Mouse (Mus musculus) gastrocnemius, adult 2 months (tissue): ENCODE measurements around the gene Snf8. TPM values are rescaled to one million over a fixed set of nuclear protein-coding genes. Genes with fewer than 3 reads are reported as not detected.

Experiments used
- DNase-seq: peaks from one replicate; pipeline ENCODE4 v3.0.0; 2022
- H3K27ac ChIP-seq: fragments of 200-600 bp; 2 replicates; pipeline ENCODE4 v1.8.1; 2022; ENCODE audit warnings: mild to moderate bottlenecking
- H3K4me3 ChIP-seq: fragments of 200-600 bp; 2 replicates; pipeline ENCODE4 v1.8.1; 2022; ENCODE audit warnings: mild to moderate bottlenecking, moderate library complexity
- CTCF ChIP-seq: fragments of 200-600 bp; IDR thresholded peaks from 2 replicates; pipeline ENCODE4 v1.8.1; 2022; ENCODE audit warnings: antibody characterized with exemption, mild to moderate bottlenecking, moderate library complexity
- intact Hi-C: fragments of 180-260 bp; cut with DNase I; formaldehyde crosslinking; loops from one replicate; pipeline ENCODE4 v1.15.1; 2025
- total RNA-seq, 2 experiments: library from RNA; stranded (reverse); gene quantifications; 2 replicates each; pipeline ENCODE4 v1.2.3; 2021

Gene Snf8
- total RNA-seq, 2 experiments from 2014 or later = 31.6 to 34.6 TPM

DNA sequence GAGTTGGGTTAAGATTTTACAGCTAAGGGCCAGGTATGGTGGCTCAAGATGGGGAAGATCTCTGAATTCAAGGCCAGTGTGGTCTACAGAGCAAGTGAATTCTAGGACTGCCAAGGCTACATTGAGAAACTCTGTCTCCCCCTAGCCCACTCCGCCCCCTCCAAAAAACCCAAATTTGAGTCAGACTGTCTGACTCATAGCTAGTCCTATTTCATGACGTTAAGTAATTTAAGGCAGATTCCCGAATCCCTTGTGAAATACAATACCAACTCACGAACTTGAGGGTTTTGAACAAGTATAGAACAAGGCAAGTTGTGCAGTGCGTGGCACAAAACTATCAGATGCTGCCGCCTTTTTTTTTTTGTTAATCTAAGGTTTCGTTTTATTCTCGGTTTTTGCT, 569 bp upstream of the Snf8 start:
- no peak for TF ChIP-seq CTCF
- no peak for DNase-seq
- intact Hi-C loops = loop anchor here (2.0 to 10.0 kb wide), 2 partner anchors 31 to 169 kb away; partner anchors contain the start of gene Ube2z
- Histone ChIP-seq H3K4me3 (peak overlapping the region; percentile 98), H3K27ac (peak overlapping the region; percentile 82)

DNA sequence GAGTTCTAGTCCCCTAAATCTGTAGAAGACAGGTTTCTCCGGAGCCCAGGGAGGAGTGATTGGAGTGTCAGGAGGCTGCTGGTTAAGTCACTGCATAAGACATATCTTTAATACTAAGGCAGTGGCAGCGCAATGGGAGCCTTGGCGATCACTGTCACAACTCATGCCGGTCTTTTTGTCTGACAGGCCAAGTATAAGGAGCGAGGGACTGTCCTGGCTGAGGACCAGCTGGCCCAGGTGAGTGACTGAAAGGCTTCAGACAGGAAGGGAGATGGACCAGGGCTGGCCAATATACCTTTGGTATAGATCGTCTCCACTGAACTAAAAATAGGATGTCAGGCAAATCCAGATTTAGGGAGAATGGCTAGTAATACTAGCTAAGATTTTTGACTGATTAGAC, 448 bp downstream of the Snf8 start:
- peak overlapping the region; percentile 82 for H3K27ac ChIP-seq
- DNase-seq = peak; percentile 31
- intact Hi-C loops = loop anchor here (2.0 to 10.0 kb wide), 2 partner anchors 30 to 170 kb away; partner anchors contain the start of gene Ube2z

DNA sequence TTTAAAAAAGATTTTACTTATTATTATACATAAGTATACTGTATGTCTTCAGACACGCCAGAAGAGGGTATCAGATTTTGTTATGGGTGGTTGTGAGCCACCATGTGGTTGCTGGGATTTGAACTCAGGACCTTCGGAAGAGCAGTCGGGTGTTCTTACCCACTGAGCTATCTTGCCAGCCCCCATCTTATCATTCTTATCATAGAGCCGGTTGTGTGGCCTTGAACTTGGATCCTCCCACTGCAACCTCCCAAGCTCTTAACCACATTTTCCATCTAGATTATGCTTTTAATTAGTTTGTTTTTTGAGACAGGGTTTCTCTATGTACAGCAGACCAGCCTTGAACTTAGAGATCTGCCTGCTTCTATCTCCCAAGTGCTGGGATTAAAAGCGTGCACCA, 2.8 kb downstream of the Snf8 start:
- no peak overlapping the region for H3K27ac ChIP-seq
- no peak overlapping the region for H3K4me3 ChIP-seq
- no peak for TF ChIP-seq CTCF
- intact Hi-C loops = loop anchor here (10.0 kb wide), 1 partner anchor 173 kb away; no protein-coding TSS in a partner anchor
- DNase-seq = no peak

More for the DNA sequence above, 448 bp downstream of the Snf8 start:
- H3K4me3 ChIP-seq = peak overlapping the region; percentile 98
- TF ChIP-seq CTCF = no peak

DNA sequence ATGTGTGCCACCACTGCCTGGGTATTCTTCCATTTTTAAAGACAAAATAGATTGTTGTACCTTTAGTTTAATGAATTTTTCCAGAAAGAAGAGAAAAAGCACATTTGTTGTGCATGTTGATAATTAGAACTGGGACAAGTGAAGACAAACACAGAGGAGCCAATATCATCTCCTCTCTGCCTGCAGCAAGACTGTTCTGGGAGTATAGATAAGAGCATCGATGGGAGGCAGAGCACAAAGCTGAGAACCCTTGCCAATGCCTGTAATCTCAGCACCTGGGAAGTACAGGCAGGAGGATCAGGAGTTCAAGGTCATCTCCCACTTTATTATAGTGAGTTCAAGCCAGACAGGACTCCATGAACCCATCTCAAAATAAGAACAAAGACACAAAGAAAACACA, 3.9 kb downstream of the Snf8 start:
- no peak for TF ChIP-seq CTCF
- no peak overlapping the region for H3K4me3 ChIP-seq
- intact Hi-C loops = loop anchor here (10.0 kb wide), 1 partner anchor 174 kb away; no protein-coding TSS in a partner anchor
- DNase-seq = no peak
- no peak overlapping the region for H3K27ac ChIP-seq

DNA sequence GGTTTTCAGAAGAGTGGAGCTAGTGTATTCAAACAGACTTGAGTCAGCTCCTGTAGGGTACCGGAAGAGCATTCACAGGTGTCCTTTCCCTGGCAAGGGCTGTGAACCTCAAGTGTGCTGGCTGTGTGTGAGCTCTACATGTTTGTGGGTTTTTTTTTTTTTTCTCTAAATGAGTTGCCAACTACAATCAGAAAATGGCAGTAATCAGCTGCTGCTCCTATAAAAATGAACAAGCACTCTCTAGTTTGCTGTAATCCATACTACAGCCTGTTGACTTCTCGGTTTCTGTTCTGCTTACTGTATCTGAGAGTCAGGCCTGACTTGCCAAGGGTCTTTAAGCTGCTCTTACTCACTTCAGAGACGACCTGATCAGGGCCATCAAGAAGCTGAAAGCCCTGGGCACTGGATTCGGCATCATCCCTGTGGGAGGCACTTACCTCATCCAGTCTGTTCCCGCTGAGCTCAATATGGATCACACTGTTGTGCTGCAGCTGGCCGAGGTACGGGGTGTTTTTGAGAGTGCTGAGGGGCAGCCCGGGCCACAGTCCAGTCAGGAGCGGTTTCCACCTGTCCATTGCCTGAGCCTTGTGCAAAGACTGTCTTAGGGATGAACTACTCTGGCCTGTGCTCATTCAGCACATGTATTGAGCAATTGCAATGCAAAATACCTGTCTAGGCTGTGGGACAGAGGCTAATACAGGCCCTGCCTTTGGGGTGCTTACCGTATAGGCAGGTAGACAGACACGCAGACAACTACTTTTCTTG, 10.3 kb downstream of the Snf8 start:
- intact Hi-C loops = no loop called here

DNA sequence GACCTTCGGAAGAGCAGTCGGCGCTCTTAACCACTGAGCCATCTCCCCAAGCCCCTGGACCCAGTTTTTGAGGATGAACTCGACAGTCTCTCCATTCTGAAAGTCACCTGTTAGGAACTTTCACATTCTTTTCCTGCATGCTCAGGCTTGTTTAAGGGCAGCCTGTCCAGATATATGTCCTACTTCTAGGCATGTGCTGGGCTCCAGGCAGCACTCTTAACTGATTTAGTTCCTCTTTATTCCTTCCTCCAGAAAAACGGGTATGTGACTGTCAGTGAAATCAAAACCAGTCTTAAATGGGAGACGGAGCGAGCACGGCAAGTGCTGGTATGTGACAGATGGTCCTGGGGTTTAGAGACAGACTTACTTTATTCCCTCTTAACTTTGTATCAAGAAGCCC, 11.3 kb downstream of the Snf8 start:
- no peak for DNase-seq
- TF ChIP-seq CTCF = no peak
- intact Hi-C loops = no loop called here
- Histone ChIP-seq H3K4me3 (no peak overlapping the region), H3K27ac (no peak overlapping the region)

More for the DNA sequence above, 10.3 kb downstream of the Snf8 start:
- H3K4me3 ChIP-seq = no peak overlapping the region
- TF ChIP-seq CTCF = no peak
- DNase-seq = no peak
- H3K27ac ChIP-seq = no peak overlapping the region

DNA sequence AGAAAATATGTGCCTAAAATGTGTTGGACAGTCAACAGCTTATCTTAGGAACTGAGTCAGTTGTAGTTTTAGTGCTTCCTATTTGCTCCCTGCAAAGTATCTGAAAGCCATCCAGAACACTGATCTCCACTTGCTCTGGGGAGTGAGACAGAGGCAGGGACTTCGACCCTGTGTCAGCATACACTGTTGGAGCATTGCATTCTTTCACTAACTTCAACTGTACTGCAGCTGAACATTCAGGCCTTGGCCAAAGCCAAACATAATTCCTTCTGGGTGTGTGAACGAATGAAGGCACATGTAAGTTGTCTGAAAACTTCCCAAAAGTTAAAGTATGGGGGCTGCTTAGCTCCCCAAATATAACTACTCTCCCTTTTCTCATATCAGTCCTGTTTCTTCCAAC, 12.1 kb downstream of the Snf8 start:
- TF ChIP-seq CTCF = no peak
- intact Hi-C loops = no loop called here
- no peak overlapping the region for H3K4me3 ChIP-seq
- no peak overlapping the region for H3K27ac ChIP-seq
- no peak for DNase-seq

DNA sequence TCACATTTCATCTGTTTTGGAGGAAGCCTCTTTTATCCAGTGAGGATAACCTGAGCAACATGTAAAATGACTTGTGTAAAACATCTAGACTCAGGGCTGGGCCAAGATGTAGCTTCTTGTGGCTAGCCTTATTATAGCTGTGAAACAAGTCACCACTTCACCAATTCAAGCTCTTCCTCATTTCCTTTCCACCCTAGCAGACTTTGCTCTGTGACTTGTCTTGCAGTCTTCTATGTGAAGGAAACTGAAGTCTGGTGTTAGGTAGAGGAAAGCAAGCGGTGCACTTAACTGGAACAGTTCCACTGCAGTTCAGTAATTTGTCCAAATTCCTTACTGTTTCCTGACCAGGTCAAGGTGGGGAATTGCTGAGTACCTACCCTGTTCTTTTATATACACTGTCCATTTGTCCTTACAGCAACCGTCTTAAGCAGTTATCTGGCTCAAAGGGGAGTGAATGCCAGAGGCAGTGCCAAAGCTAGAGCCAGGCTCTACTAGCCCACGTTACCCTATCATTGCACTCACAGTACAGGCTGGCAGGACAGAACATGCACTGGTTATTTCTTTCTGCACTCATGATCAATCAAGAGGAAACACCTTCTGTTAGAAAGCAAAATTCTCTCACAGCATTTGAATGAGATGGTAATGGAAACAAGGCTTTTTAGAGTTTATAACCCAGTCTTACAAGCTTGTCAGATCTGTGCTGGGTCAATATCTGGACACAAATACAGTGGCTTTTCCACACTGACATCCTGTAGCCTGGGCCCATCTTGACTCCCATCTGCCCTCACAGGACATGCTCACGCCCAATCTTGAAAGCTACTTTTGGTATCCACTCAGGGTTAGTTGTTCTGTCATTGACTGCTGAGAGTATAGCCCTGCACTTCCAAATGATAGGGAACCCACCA, 13.0 kb downstream of the Snf8 start:
- intact Hi-C loops = no loop called here
- no peak for DNase-seq
- H3K4me3 ChIP-seq = no peak overlapping the region
- no peak for TF ChIP-seq CTCF
- no peak overlapping the region for H3K27ac ChIP-seq

DNA sequence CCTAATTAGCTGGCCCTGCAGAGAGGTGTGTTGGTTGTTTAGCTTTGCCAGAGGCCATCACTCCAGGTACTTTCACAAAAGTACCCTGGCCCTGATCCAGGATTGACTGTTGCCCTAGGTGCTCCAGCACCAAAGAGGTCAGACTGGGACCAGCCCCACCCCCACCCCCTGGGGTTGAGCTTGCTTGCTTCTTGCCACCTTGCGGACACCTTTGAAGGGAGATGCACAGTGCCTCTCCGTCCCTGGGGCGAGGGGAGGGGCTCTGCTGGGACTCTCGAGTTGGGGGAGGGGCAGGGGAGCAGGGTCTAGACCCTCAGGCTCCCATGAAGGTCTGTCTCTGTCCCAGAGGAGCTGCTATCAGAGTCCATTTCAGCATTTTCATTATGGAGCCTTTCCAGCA, 15.3 kb downstream of the Snf8 start:
- Histone ChIP-seq H3K27ac (no peak overlapping the region), H3K4me3 (no peak overlapping the region)
- DNase-seq = no peak
- intact Hi-C loops = no loop called here
- no peak for TF ChIP-seq CTCF

DNA sequence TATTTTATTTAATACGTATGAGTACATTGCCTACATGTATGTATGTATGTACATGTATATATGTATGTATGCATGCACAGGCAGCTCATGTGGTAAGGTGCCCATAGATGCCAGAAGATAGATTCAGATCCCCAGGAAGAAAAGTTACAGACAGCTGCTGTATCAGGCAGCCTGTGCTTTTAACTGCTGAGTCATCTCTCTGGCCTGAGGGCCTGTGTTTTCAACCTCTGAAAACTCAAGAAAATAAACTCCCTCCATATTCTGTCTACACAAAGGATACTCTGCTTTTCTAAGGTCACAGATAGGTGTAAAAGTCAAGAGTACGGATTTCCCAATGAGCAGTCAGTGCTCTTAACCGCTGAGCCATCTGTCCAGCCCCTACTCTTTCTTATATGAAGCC, 16.2 kb downstream of the Snf8 start:
- Histone ChIP-seq H3K4me3 (no peak overlapping the region), H3K27ac (no peak overlapping the region)
- no peak for TF ChIP-seq CTCF
- intact Hi-C loops = no loop called here
- DNase-seq = no peak

DNA sequence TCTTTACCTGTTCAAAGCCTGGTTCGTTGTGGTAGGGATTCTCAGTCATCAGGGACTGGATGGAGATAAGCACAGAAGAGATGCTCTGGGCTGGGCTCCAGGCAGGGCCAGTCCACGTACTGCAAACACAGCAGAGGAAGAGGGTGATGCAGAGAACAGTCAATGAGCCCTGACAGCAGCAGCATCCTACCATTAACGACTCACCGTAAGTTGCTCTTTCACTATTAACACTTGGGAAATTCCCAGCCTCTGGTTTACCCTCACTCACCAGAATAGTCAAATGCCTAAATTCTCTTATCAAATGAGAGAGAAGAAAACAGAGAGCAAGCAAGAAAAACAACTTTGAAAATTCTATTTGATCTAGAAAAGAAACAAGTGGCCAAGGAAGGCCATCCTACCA, 23.6 kb downstream of the Snf8 start:
- H3K4me3 ChIP-seq = no peak overlapping the region
- H3K27ac ChIP-seq = no peak overlapping the region
- TF ChIP-seq CTCF = no peak
- no peak for DNase-seq
- intact Hi-C loops = no loop called here

DNA sequence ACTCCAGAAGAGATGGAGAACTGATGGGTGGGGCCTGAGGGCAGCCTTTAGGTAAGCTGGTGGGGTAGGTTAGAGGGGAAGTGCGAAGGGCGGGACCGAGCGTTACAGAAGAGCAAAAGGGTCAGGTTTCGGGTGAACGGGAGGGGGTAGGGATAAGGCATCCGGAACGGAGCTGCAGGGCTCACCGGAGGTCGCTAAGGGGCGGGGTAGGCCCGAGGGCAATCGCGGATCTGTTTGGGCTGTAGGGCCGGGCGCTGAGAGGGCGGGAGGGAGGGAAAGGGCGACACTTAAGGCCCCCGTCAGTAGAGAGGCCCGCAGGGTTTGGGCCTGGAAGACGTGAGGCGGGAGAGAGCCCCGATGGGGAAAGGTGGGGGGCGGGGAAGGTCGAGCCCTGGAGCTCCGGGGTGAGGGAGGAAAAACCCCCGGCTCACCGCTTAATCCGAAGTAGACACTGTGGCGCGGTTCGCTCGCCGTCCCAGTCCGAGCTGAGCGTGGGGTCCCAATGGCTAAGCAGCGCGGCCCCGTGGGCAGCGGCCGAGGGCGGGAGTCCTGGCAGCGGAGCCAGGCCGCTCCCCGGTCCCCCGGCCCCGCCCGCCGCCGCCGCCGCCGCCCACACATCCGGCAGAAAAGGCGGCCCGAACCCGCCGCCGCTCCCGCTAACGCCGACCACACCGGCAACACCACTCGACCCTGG, 30.0 kb downstream of the Snf8 start:
- TF ChIP-seq CTCF = no peak
- intact Hi-C loops = loop anchor here (2.0 to 10.0 kb wide), 2 partner anchors 30 to 200 kb away; partner anchors contain the start of gene Snf8
- Histone ChIP-seq H3K4me3 (peak overlapping the region; percentile 87), H3K27ac (peak overlapping the region; percentile 92)
- DNase-seq = no peak
